Mouse (Mus musculus): Measurements from ENCODE around the gene Tmem120b.
A peak's percentile ranks its signal among the peaks of the same experiment; 100 is the strongest.
"Not testable (repeated sequence)": the region's sequence is repeated elsewhere in the genome, so short reads cannot be mapped to it uniquely, and the experiment has no call there.

Tmem120b gene

DNA sequence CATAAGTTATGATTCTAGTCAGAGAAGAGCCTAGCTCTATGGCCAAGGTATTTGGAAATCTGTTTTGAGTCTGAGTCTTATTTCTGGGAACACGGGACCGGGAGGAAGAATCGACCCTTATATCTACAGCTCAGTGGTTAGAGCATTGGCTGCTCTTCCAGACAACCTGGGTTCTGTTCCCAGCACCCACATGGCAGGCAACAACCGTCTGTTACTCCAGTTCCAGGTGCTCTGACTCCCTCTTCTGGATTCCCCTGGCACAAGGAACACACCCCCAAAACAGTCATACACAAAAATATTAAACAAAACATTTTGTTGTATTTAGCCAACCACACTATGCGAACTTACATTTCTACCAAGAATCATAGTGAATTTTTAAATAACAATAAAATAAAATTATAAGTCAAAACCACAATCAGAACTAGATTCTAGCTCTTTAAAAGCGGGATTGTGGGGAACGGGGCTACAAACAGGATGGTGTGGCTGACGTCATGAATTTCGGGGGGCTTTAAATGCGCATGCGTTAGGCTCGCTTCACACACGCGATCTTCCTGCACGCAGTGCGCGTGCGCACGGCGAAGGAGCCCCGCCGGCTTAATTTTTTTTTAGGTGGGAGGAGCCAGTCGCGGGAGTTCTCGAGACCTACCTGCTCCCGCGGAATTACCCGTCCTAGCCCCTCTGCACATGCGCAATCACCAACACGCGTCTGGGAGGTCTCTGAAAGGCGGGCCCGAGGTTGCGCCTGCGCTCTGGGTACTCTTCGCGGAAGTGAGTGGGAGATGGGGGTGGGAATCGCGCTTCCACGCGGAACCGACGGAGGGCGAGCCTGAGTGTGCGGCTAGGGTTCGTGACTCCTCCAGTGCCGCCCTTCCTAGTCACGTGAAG, 10.6 kb upstream of the Tmem120b start:
- DNase-seq, result peak; percentile 100

DNA sequence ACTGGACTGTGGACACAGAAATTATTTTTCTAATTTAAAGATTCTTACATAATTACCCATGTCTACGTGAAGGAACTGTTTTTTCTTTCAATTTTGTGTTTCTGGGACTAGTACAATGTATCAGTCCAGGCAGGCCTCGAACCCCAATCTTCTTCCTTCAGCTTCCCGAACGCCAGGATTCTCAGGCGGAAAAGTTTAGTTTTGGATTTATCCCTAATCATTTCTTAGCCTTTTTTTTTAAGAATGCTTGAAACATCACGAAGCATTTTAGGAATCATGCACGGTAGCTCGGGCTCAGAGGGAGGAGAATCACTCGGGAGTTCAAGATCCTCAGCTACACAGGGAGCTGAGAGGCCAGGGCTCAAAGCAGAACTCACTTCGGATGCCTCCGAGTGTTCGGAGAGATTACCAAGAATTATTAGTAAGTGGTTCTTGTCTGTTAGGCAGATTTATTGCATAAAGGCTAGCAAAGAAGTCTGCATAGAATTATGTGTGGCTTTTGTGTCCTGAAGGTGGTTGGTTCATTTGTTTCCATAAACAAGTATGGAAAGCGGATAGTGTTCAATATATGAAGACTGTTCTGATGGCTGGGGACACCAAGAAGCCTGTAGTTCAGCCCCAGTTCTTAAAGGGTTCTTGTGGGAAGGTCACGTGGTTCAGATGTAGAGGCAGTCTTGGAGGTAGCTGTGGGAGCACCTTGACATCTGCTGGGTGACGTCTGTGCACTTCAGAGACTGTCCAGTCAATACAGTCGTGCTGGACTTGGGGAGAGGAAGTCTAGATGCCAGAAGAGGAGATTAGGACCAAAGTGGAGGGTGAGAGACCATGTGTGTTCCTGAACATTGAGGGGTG, 9.7 kb upstream of the Tmem120b start:
- no peak for DNase-seq

DNA sequence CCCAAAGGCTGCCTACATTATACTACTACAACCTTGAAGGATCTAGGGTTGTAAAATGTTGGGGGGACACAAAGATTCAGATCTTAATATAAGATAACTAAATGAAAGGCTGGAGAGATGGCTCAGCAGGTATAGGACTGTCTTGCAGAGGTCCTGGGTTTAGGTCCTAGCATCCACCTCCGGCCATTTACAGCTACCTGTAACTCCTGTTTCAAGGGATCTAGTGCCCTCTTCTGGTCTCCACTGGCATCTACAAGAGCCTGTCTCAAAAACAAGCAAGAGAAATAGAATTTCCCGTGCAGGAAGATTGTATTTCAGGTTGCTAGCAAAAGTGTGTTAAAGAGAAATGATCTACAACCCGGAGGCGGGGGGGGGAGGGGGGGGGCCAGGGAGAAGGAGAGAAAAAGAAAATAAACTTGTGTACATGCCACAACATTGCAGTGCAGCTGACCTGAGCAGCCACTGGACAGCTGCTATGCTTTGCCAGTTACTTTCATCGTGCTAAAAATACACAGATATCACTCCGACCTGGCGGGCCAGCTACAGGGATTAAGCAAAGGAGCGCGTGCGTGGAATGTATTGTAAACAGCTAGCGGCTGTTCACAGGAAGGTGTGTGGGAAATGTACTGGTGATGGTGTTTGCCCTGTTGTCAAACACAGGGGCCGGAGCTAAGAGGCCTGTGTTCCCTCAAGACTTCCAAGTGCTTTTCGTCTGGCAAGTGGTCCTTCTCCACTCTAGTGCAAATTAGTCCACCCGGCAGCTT, 8.3 kb upstream of the Tmem120b start:
- peak; percentile 77 for DNase-seq

DNA sequence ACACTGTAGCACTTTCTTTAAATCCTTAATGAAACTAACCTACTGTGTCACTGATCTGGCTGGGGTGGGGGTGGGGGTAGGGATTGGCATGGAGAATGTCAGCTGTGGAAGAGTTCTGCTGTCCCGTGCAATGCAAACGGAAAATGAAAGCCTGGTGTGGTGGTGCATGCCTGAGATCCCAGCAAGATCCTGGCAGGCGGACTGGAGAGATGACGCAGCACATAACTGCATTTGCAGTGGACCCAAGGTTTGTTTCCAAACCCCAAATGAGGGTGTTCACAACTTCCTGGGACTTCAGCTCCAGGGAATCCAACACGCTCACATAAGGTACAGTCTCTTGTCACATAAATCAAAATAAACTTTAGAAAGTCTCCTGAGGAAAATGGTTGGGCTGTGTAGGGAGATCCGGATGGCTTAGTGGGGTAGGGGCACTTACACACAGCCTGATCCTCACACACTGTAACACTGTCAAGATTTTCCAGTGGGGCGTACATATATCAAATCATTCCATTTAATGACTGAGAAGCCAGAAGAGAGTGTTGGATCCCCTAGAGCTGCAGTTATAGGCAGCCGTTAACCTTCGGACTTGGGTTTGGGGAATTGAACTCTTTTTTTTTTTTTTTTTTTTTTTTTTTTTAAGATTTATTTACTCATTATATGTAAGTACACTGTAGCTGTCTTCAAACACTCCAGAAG, 7.4 kb upstream of the Tmem120b start:
- DNase-seq, result no peak

DNA sequence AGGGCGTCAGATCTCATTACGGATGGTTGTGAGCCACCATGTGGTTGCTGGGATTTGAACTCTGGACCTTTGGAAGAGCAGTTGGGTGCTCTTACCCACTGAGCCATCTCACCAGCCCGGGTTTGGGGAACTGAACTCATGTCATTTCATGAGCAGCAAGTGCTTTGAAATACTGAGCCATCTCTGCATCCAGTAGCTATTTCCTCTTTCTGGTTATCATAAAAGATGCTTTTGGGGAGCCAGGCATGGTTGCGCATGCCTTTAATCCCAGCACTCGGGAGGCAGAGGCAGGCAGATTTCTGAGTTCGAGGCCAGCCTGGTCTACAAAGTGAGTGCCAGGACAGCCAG, 6.8 kb upstream of the Tmem120b start:
- not testable (repeated sequence) for DNase-seq

DNA sequence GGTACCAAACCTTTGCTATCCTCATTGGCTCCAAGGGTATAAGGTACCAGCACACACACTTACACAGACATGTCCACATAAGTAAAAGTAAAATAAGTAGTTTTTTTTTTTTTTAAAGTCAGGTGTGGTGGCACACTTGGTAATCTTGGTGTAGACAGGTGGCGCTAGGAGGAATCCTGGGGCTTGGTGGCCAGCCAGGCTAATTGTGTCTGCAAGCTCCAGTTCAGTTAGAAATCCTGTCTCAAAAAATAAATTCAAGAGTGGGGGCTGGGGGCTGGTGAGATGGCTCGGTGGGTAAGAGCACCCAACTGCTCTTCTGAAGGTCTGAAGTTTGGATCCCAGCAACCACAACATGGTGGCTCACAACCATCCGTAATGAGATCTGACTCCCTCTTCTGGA, 5.1 kb upstream of the Tmem120b start:
- DNase-seq, result no peak

DNA sequence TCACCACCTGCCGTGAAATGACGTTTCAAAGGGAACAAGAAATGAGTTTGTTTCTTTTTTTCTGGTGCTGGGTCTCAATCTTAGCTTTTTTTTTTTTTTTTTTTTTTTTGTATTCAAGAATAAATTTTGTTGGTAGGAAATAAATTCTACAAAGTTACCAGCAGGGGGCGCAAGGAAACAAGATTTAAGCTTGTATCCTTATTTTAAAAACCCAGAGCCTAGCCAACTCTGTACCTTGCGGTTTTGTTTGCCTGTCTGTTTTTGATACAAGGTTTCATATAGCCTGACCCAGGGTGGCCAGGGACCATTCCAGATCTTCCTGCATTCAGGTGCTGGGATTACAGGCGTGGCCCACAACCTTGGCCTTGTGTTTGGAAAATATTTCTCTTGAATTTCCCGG, 4.0 kb upstream of the Tmem120b start:
- DNase-seq, result peak; percentile 74

DNA sequence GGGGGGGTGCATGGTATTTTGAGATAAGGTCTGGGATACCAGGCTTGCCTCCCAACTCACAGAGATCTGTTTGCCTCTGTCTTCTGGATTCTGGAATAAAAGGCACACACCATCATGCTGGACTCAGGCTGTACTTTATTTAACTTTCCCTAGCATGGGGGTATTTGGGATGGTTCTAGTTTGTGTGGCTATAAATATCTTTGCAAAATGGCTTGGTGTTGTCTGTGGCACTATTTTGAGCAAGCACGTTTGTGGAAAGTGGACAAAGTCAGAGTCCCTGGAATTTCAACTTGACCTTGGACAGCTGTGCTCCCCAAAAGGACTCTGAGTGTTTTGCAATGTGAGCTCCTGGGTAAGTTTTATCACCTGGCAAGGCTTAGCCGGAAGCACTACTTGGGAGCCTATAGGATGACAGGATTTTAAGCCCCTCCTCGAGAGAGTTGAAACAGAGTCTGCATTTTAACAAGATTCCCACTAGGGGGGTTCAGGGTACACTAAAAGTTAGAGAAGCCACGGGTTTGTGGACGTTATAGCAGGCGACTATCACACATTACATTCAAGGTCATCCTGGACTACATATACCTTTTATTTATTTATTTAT, 720 bp upstream of the Tmem120b start:
- peak; percentile 42 for DNase-seq

DNA sequence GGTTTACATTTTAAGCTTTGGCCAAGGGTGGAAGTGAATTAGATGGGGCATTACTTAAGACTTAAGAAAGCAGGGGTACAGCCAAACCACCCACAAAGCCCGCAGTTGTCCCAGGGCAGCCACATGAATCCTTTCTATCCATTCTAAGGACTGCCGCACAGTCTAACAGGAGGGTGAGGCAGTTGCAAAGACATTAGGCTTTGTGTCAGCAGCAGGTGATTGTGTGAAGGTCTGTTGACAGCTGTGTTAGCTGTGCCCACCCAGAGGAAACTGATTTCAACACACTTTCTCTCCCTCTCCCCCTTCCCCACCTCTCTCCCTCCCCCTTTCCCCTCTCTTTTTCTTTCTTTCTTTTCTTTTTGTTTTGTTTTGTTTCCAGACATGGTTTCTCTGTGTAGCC, 499 bp downstream of the Tmem120b start:
- no peak for DNase-seq

DNA sequence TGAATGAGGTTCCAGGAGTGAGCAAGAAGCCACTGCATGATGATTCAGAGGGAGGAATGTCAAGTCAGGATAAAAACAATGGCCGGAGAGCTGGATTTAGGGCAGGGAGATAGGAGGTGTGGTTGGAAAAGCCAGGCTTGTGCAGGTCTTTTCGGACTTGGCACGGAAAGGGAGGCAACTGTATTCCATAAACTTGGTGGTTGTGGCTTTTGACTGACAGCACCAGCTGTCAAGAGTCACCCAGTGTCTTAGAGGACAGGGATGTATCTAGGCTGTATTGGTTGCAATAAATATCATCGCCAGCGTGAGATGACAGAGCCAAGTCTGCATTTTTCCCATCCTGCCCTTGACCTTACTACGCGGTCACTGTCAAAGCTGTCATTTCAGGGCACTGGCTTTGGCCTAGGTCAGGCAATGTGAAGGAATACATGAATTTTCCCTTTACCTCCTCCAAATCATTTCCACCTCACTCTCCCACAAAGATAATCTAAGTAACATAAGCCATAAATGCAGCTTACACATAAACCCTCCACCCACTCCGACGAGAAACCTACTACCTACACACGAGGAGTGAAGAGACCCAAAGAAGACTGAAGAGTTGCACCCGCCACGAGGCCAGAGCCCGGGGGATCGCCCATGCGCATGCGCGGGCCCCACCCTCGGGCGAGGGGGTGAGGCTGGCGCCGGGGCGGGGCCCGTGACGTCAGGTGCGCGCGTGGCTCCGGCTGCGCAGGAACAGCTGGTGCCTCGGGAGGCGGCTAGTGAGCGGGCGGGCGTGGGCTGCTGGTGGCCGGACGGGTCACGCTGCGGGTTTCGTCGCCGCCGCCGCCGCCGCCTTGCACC, 7.6 kb downstream of the Tmem120b start:
- DNase-seq, result peak; percentile 97

DNA sequence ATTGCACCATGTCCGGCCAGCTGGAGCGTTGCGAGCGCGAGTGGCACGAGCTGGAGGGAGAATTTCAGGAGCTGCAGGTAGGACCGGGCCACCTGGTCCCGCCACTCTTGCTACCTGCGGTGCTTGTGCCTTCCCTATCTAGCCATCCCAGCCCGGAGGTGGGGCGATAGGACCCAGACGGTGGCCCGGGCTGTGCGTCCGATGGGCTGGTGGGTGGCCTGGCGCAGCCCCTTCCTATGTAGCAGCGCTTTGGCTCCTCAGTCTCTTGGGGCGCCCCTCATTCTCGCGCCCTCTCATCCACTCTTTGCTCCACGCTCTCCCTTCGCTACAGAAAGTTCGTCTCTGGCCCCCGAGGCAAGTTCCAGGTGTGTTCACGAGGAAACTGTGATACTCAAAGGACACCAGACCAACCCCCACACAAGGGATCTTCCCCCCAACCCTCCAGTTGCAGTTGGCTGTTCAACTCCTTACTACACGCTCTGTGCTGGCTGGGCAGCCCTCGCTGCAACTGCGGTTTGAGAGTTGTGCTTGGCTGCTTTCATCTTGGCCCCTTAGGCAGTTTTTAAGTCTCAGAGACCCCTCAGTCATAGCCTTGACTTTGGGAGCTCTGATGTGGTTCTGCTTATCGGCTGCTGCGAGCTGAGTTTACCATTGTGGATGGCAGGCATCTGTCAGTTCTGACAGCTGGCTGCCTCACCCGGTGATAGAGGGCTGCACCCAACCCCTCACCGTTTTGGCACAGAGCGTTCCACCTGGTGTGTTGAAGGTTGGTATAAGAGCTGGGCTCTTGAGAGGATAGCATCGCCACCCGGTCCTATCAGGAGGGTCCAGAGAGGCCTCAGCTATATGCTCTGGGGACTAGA, 8.4 kb downstream of the Tmem120b start:
- DNase-seq, result peak; percentile 81

DNA sequence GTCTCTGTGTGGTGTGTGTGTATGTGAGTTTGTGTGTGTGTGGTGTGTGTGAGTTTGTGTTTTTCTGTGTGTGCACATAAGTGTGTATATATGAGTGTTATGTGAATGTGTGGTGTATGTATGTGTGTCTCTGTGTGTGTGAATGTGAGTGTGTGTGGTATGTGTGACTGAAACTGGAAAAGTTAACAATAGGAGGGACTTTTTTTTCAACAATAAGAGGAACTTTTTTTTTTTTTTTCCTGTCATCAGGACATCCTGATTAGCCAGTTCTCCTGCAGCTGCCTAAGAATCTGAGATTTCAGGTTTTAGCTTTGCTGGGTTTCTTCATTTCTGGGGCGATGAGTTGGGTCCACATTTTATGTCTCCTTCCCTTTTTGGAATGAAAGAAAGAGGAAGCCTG, 11.4 kb downstream of the Tmem120b start:
- no peak for DNase-seq

DNA sequence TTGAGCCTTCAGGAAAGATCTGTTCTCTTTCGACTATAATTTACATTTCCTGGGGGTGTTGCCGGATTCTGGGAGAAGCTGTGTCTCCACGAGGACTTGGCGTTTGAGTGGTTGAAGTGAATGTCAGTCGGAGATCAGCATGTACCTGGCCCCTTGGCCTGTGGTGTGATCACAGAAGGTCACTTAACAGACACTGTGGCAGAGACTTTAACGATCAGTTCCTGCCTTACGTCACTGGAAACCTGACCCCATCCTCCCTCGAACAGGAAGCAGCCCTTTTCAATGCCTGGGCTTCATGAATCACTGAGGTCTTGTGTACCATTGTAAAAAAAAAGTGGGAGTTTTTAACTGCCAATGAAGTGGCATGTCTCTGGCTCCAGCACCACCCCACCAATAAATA, 11.8 kb downstream of the Tmem120b start:
- DNase-seq, result no peak

DNA sequence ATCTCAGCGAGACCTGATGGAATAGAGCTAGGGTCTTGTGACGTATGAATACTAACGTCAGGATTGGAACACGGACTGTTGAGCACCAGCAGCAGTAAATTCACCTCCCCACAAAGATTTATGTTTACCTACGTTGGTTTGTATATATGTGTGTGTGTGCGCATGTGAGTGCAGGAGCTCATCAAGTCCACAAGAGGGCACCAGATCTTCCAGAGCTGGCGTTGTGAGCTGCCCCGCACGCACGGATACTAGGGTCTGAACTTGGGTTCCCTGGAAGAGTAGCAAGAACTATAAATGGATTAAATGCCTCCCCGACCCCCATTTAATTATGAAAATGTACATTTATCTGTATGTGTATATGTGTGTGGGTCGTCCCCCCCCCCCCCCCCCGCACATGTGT, 12.3 kb downstream of the Tmem120b start:
- no peak for DNase-seq

DNA sequence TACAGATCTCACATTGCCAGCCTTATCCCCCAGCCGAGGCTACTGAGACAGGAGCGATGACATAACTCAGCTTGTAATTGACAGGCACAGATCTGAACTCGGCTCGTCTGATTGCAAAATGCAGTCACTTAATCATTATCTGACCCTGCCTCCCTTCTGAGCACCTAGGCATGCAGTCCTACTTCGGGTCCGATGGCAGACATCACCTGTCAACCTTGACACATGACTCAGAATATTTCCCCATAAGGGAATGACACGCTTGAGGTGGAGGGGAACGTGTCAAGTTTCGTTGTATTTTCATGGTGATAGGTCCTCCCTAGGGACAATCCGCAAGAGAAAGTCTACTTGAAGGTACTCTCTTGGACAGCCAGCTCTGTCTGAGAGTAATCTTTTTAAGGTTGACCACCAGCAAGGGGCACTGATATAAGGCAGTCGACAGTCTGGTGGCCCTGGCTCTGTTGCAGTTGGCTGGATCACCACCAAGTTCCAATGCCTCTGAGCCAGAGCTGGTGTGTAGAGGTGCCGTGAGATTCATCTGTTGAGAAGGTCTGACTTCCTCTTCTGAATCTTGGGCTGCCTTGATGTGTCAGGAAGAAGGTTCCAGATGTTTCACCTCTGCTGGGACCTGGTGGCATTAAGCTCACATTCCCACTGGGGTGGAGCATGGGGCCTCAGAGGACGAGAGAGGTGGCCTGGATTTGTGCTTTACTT, 15.3 kb downstream of the Tmem120b start:
- no peak for DNase-seq

DNA sequence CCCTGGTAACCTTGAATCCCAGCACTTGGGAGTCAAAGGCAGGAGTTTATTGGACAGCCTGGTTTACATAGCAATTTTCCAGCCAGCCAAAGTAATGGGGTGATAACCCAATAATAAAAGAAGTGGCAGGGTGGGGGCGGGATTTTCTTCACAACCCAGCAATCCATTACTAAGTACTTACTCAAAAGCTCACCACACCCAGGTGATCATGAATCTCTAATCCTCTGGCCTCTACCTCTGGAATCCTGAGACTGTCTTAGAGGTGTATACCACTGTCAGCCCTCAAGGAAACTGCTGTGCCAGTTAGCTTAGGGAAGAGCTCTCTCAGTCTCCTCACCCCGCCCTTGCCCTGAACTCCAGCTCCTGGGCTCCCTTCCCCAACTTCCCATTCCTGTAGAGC, 18.3 kb downstream of the Tmem120b start:
- no peak for DNase-seq

DNA sequence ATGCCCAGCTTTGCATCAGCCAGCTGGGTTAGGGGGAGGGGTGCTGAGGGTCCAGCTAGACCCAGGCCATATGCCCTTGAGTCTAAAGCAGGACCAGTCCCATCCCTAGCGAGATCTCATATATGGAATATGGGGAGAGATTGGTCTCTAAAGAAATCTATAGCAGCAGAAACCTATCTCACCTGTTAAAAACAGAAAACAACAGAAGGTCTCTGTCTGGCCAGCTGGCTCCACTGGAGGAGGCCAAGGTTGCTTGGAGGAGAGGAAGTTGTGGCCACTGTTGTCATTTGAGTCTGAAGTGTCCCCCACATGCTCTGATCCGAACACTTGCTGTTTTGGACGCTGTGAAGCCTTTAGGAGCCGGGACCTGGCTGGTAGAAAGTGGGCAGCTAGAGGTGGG, 20.6 kb downstream of the Tmem120b start:
- no peak for DNase-seq

DNA sequence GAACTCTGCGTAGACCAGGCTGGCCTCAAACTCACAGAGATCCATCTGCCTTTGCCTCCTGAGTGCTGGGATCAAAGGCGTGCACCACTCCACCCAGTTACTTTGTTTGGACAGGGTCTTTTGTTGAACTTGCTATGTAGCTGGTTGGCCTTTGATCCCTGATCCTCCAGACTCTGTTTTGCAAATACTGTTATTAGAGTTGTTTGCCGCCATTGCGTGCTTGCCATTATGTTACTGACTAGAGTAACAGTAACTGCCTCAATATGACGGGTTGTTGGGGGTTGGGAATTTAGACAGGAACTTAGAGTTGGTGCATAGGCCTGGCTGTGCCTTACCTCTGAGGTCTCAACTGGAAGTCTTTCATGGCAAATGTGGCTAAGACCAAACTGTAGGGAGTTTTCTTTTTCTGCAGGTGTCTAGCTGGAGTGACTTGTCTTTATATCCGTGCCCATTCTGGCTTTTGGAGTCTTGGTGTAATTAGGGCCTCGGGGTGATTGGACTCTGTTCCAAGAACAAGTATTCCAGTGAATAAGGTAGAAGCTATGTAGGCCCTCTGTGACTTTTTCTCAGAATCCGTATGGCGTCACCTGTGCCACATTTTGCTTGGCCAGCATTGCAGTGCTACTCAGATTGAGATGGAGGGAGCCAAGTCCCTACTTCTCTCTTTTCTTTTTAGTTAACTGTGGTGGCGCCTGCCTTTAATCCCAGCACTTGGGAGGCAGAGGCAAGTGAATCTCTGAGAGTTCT, 22.5 kb downstream of the Tmem120b start:
- DNase-seq, result no peak

DNA sequence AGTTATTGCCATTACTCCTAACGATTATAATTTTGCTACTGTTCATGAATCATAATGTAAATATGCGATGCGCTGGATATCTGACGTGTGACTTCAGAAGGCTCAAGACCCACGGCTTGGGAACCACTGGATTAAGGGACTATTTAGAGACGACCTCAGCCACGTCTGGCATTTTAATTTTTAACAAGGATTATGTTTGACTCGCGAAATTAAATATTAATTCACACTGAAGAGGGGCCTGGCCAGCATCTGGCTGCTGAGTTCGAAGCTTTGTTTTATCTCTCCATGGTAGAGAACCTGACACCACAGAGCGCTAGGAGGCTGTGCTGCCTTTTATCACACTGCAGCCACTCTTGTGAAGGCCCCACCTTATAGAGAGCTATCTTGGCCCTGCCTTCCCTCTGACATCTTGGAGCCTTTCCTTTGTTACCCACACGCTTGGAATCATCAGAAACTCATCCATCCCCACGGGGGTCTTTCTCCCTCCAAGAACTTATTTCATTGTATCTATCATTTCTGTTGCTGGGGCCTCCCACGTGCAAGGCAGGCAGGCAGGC, 24.9 kb downstream of the Tmem120b start:
- DNase-seq, result peak; percentile 88
